Mouse (Mus musculus): ENCODE results near the gene Pias1. TPM values are rescaled to one million over a fixed set of nuclear protein-coding genes. Genes with fewer than 3 reads are reported as not detected.

Gene Pias1
- polyA plus RNA-seq, 1 experiment = 5.9 TPM

DNA sequence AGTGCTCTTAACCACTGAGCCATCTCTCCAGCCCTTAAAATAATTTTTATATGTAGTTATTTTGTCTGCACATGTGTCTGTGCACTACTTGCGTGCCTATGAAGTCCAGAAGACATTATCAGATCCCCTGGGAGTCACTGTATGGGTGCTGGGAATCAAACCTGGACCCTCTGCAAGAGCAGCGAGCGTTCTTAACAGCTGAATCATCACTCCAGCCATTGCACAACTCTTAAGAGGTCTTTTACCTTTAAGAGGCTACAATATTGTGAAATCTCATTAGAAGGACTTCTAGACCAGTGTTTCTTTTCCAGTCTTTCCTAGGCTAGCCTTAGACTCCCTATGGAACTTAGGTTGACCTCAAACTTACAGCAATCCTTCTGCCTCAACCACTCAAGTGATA lies 21.7 kb downstream of the Pias1 start:
- TF ChIP-seq USF1 (IDR thresholded peaks at IDR 0.05; ENCODE audit: low read depth) (no peak), REST (IDR thresholded peaks at IDR 0.05; ENCODE audit: insufficient read depth, insufficient read length) (no peak), CEBPB (IDR thresholded peaks at IDR 0.05; ENCODE audit: insufficient read depth, poor library complexity, severe bottlenecking) (0 out of 2 replicates have a peak, but pooled peaks have one; percentile 23), SRF (IDR thresholded peaks at IDR 0.05; ENCODE audit: control insufficient read depth, insufficient read length, low read depth) (no peak), E2F4 (IDR thresholded peaks at IDR 0.05; ENCODE audit: insufficient read depth) (no peak)
- H3ac ChIP-seq (ENCODE audit: control insufficient read depth, insufficient read length) = no peak overlapping the region
- peaks cover 95% of the 10 kb centered on the region for H3K79me2 ChIP-seq (ENCODE audit: control insufficient read depth, insufficient read depth)
- H3K27me3 ChIP-seq (ENCODE audit: control insufficient read depth, insufficient read depth, insufficient read length) = no peaks in the 10 kb centered on the region
- no peak overlapping the region for H3K4me3 ChIP-seq
- no peaks in the 10 kb centered on the region for H3K36me3 ChIP-seq (ENCODE audit: control insufficient read depth, insufficient read depth)
- H3K4me2 ChIP-seq (ENCODE audit: low read depth) = no peak overlapping the region

DNA sequence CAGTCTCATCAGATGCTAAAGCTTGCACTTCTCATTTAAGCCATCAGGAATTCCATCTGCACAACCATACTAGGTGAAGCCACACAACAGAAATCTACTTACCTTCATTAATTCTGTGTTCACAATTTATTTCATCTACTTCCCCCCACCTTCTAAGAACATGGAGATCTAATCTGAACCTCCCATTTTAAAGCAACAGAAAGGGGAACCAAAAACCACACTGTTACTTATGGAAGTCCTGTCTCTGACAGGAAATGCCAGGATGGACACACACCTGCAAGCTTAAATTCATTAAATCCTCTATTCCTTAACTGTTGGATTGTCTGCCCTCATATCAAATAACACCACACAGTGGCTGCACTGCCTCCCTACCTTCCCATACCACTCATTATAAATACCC lies 35.0 kb downstream of the Pias1 start:
- H3K79me2 ChIP-seq (ENCODE audit: control insufficient read depth, insufficient read depth) = peaks cover 86% of the 10 kb centered on the region
- H3ac ChIP-seq (ENCODE audit: control insufficient read depth, insufficient read length) = no peak overlapping the region
- H3K36me3 ChIP-seq (ENCODE audit: control insufficient read depth, insufficient read depth) = no peaks in the 10 kb centered on the region
- TF ChIP-seq MYOD1 (IDR thresholded peaks at IDR 0.05; ENCODE audit: control insufficient read depth in 1 of 3, insufficient read length in 2 of 3, low read depth in 2 of 3) = no peak
- TF ChIP-seq POLR2AphosphoS2 (IDR thresholded peaks at IDR 0.05; ENCODE audit: insufficient read length, low read depth) = no peak
- no peak for TF ChIP-seq MAX (IDR thresholded peaks at IDR 0.05; ENCODE audit: low read depth)
- no peak for TF ChIP-seq REST (IDR thresholded peaks at IDR 0.05; ENCODE audit: insufficient read depth, insufficient read length)
- TF ChIP-seq USF1 (IDR thresholded peaks at IDR 0.05; ENCODE audit: low read depth) = no peak
- TF ChIP-seq CEBPB (IDR thresholded peaks at IDR 0.05; ENCODE audit: insufficient read depth, poor library complexity, severe bottlenecking) = no peak
- TF ChIP-seq MYOG (IDR thresholded peaks at IDR 0.05; ENCODE audit: control insufficient read depth in 1 of 3, insufficient read depth in 1 of 3, insufficient read length in 2 of 3, low read depth in 2 of 3) = no peak
- no peak for TF ChIP-seq TCF12 (IDR thresholded peaks at IDR 0.05; ENCODE audit: insufficient read depth, poor library complexity, severe bottlenecking)
- TF ChIP-seq SRF (IDR thresholded peaks at IDR 0.05; ENCODE audit: control insufficient read depth, insufficient read length, low read depth) = no peak
- no peak for TF ChIP-seq E2F4 (IDR thresholded peaks at IDR 0.05; ENCODE audit: insufficient read depth)
- TF ChIP-seq POLR2A (IDR thresholded peaks at IDR 0.05; ENCODE audit: insufficient read length, low read depth) = no peak
- TF ChIP-seq TCF3 (IDR thresholded peaks at IDR 0.05; ENCODE audit: insufficient read length, low read depth) = no peak
- no peaks in the 10 kb centered on the region for H3K27me3 ChIP-seq (ENCODE audit: control insufficient read depth, insufficient read depth, insufficient read length)
- no peak overlapping the region for H3K4me2 ChIP-seq (ENCODE audit: low read depth)
- no peak overlapping the region for H3K4me3 ChIP-seq

DNA sequence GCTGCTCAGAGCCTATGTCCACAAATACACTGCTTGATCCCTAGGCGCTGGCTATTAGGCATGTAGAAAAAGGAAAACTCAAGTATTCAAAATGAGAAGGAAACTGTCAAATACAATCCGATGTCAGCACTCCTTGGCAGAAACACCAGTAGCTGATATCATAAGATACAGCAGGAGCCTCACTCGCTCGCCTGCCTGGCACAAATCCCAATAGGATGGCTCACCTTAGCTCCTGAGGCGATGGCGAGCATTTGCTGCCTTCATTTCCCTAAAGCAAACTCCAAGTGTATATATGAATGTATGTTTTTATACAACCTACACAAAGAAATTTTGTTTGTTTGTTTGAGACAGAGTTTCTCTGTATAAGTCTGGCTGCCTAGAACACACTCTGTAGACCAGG lies 42.4 kb downstream of the Pias1 start:
- Histone ChIP-seq H3K36me3 (ENCODE audit: control insufficient read depth, insufficient read depth) (peaks cover 4% of the 10 kb centered on the region), H3K4me3 (no peak overlapping the region), H3K79me2 (ENCODE audit: control insufficient read depth, insufficient read depth) (peaks cover 79% of the 10 kb centered on the region), H3K27me3 (ENCODE audit: control insufficient read depth, insufficient read depth, insufficient read length) (no peaks in the 10 kb centered on the region), H3ac (ENCODE audit: control insufficient read depth, insufficient read length) (no peak overlapping the region), H3K4me2 (ENCODE audit: low read depth) (no peak overlapping the region)
- TF ChIP-seq POLR2AphosphoS2 (IDR thresholded peaks at IDR 0.05; ENCODE audit: insufficient read length, low read depth) (no peak), TCF12 (IDR thresholded peaks at IDR 0.05; ENCODE audit: insufficient read depth, poor library complexity, severe bottlenecking) (no peak), MYOD1 (IDR thresholded peaks at IDR 0.05; ENCODE audit: control insufficient read depth in 1 of 3, insufficient read length in 2 of 3, low read depth in 2 of 3) (no peak), TCF3 (IDR thresholded peaks at IDR 0.05; ENCODE audit: insufficient read length, low read depth) (no peak), MAX (IDR thresholded peaks at IDR 0.05; ENCODE audit: low read depth) (no peak), USF1 (IDR thresholded peaks at IDR 0.05; ENCODE audit: low read depth) (no peak), CEBPB (IDR thresholded peaks at IDR 0.05; ENCODE audit: insufficient read depth, poor library complexity, severe bottlenecking) (no peak), E2F4 (IDR thresholded peaks at IDR 0.05; ENCODE audit: insufficient read depth) (no peak), POLR2A (IDR thresholded peaks at IDR 0.05; ENCODE audit: insufficient read length, low read depth) (no peak), MYOG (IDR thresholded peaks at IDR 0.05; ENCODE audit: control insufficient read depth in 1 of 3, insufficient read depth in 1 of 3, insufficient read length in 2 of 3, low read depth in 2 of 3) (no peak), SRF (IDR thresholded peaks at IDR 0.05; ENCODE audit: control insufficient read depth, insufficient read length, low read depth) (no peak)

GRCm38 (mm10) chr9:62944063-62944462 lies 43.7 kb downstream of the Pias1 start:
- no peak overlapping the region for H3ac ChIP-seq (ENCODE audit: control insufficient read depth, insufficient read length)

GRCm38 (mm10) chr9:62940966-62941365 lies 46.8 kb downstream of the Pias1 start:
- H3K27me3 ChIP-seq (ENCODE audit: control insufficient read depth, insufficient read depth, insufficient read length) = no peaks in the 10 kb centered on the region
- H3K79me2 ChIP-seq (ENCODE audit: control insufficient read depth, insufficient read depth) = peaks cover 95% of the 10 kb centered on the region
- no peak overlapping the region for H3K4me3 ChIP-seq
- peaks cover 4% of the 10 kb centered on the region for H3K36me3 ChIP-seq (ENCODE audit: control insufficient read depth, insufficient read depth)
- TF ChIP-seq USF1 (IDR thresholded peaks at IDR 0.05; ENCODE audit: low read depth) (no peak), MYOD1 (IDR thresholded peaks at IDR 0.05; ENCODE audit: control insufficient read depth in 1 of 3, insufficient read length in 2 of 3, low read depth in 2 of 3) (no peak), TCF12 (IDR thresholded peaks at IDR 0.05; ENCODE audit: insufficient read depth, poor library complexity, severe bottlenecking) (no peak), CEBPB (IDR thresholded peaks at IDR 0.05; ENCODE audit: insufficient read depth, poor library complexity, severe bottlenecking) (no peak), POLR2AphosphoS2 (IDR thresholded peaks at IDR 0.05; ENCODE audit: insufficient read length, low read depth) (no peak), MYOG (IDR thresholded peaks at IDR 0.05; ENCODE audit: control insufficient read depth in 1 of 3, insufficient read depth in 1 of 3, insufficient read length in 2 of 3, low read depth in 2 of 3) (no peak), POLR2A (IDR thresholded peaks at IDR 0.05; ENCODE audit: insufficient read length, low read depth) (no peak), TCF3 (IDR thresholded peaks at IDR 0.05; ENCODE audit: insufficient read length, low read depth) (no peak), SRF (IDR thresholded peaks at IDR 0.05; ENCODE audit: control insufficient read depth, insufficient read length, low read depth) (no peak), E2F4 (IDR thresholded peaks at IDR 0.05; ENCODE audit: insufficient read depth) (no peak), REST (IDR thresholded peaks at IDR 0.05; ENCODE audit: insufficient read depth, insufficient read length) (no peak), MAX (IDR thresholded peaks at IDR 0.05; ENCODE audit: low read depth) (no peak)
- no peak overlapping the region for H3K4me2 ChIP-seq (ENCODE audit: low read depth)
- no peak overlapping the region for H3ac ChIP-seq (ENCODE audit: control insufficient read depth, insufficient read length)

More at GRCm38 (mm10) chr9:62944063-62944462, 43.7 kb downstream of the Pias1 start:
- H3K27me3 ChIP-seq (ENCODE audit: control insufficient read depth, insufficient read depth, insufficient read length) = no peaks in the 10 kb centered on the region
- no peak overlapping the region for H3K4me2 ChIP-seq (ENCODE audit: low read depth)
- peaks cover 79% of the 10 kb centered on the region for H3K79me2 ChIP-seq (ENCODE audit: control insufficient read depth, insufficient read depth)
- peaks cover 4% of the 10 kb centered on the region for H3K36me3 ChIP-seq (ENCODE audit: control insufficient read depth, insufficient read depth)
- H3K4me3 ChIP-seq = no peak overlapping the region
- TF ChIP-seq SRF (IDR thresholded peaks at IDR 0.05; ENCODE audit: control insufficient read depth, insufficient read length, low read depth) = no peak
- no peak for TF ChIP-seq TCF3 (IDR thresholded peaks at IDR 0.05; ENCODE audit: insufficient read length, low read depth)
- no peak for TF ChIP-seq CEBPB (IDR thresholded peaks at IDR 0.05; ENCODE audit: insufficient read depth, poor library complexity, severe bottlenecking)
- no peak for TF ChIP-seq USF1 (IDR thresholded peaks at IDR 0.05; ENCODE audit: low read depth)
- TF ChIP-seq MAX (IDR thresholded peaks at IDR 0.05; ENCODE audit: low read depth) = no peak
- no peak for TF ChIP-seq POLR2AphosphoS2 (IDR thresholded peaks at IDR 0.05; ENCODE audit: insufficient read length, low read depth)
- no peak for TF ChIP-seq E2F4 (IDR thresholded peaks at IDR 0.05; ENCODE audit: insufficient read depth)
- no peak for TF ChIP-seq MYOD1 (IDR thresholded peaks at IDR 0.05; ENCODE audit: control insufficient read depth in 1 of 3, insufficient read length in 2 of 3, low read depth in 2 of 3)
